Mouse (Mus musculus) E14TG2a.4 (cell line): ENCODE measurements at regions not wholly inside any gene's neighbourhood (a gene's known extent, or its start where the extent isn't known, plus 50 kb on each side); places are given as distances from the start of the nearest gene placed in this dataset.

ENCODE experiments used
- CTCF ChIP-seq: conservative IDR thresholded peaks from 2 replicates; pipeline ENCODE4 v1.5.1; 2014; ENCODE audit warnings: low read length
- POU5F1 ChIP-seq: IDR thresholded peaks from 2 replicates; pipeline ENCODE4 v1.6.1; 2014; ENCODE audit warnings: low read length, borderline replicate concordance

- no peak for TF ChIP-seq CTCF
- TF ChIP-seq POU5F1: no peak
Observed at GRCm38 (mm10) chr9:116283790-116284526, 108.8 kb upstream of the Tgfbr2 start.
